Mouse (Mus musculus) adipocyte (in vitro differentiated cells): Measurements from ENCODE around the gene Tmem9.

Experiments
- DNase-seq: peaks from one replicate; pipeline ENCODE4 v3.0.0-alpha.2; 2016; ENCODE audit warnings: low spot score

Tmem9 gene

DNA sequence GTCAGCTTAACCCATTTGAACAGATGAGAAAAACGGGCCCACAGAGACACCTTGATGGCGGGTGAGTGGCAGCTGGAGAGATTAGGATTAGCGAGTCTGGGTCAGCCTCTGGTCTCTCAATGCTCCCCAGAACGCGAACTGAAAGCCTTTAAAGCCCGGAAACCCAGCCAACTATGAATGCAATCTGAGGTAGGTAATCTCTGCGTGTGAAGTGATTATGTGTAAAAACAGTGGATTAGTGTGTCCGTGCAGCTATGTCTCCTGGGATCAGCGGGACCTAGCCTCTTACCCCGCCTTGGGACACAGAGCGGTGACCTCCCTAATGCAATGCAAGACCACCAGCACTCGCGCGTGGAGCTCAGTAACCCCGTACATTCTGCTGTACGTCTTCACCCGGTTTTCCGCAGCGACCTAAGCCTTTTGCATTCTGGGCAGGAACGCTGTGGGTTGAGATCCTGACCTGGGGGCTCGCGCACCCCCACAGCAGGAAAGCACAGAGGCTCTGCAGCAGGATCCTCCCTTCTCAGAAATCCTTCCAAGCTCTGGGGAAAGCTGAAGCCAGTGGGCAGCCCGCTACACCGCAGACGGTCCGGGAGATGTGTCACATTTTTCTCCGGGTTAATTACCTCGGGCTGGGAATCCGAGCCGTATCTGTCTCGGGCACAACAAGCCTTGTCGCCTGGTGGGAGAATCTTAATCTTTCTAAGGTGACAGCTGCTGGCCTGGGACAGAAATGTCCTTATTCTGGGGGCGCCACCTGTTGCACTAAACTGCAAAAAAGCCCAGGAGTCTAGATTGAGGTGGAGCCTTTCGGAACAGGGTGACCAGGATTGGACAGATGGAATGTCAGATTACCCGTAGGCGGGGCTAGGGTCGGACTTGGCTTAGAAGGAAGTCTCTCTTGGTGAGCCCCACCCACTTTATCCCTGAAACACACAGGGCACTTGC is at the start of gene Tmem9:
Tmem9 (plus strand) TSS at position 940 of the 948 bp plus-strand sequence.
- peak; percentile 23 for DNase-seq

DNA sequence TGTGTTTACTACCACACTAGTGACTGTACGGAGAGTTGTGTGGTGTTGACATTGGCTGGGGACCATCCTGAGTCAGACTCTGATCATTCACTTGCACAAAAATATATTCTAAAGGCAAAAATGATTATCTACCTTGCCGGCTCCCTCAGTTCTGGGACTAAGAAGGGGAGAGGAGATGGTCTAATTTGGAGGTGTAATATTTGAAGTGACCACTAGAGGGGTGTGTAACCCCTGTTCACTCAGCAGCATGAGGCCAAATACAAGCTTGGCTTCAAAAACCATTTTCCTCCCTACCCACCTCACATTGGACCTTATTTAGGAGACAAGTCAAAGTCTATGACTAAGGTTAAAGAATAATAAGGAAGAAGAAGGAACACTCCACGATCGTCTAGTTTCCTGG is 49.5 kb upstream of the Tmem9 start:
- DNase-seq, result peak; percentile 61

DNA sequence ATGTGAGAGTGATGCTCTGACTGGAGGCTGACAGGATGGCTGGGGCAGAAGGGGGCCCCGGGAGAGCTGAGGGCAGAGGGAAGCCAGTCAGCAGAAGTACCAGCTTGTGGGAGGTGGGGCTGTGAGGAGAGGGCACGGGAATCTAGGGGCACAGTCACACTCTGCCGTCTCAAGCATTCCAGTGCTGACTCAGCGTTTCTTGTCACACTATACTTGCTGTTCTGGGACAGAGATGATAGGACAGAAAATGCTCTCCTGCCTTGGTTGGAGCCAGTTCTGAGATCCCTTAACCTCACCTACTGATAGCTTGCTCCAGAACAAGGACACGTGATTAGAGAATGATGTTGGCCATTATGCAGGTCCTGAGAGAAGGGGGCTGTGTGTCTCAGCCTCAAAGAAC is 44.8 kb upstream of the Tmem9 start:
- DNase-seq, result no peak

DNA sequence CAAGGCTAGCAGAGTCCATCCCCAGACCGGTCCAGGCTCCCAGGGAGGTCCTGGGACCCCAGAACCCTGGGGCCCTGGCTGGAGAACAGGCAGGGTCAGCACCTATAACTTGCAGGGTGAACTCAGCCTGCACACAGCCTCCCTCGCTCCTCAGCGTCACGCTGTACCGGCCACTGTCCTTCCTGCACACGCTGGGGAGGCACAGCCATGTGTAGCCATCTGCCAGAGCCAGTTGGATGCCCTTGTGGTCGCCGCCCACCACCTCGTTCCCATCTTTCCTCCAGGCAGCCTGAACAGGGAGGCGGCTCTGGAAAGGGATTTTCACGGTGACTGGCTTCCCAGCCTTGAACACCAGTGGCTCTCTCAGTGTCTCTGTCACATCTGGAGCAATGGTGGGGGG is 43.4 kb upstream of the Tmem9 start:
- DNase-seq, result no peak

DNA sequence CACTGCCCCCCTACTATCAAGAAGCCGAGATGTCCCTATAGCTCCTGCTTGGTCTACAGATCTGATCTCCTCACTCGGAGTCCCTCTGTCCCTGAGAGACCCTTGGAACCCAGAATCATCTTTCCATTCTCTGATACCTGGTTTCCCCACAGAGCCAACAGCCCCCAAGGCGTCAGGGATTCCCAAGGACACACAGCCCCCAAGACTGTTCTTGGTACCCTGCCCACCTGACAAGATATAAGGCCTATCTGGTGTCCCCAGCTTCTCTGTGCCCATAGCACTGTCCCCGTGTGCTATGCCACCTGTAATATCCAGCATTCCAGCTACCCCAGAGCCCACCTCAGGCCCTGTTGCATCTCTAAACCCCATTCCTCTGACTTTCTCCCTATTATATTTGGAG is 40.2 kb upstream of the Tmem9 start:
- DNase-seq, result no peak

DNA sequence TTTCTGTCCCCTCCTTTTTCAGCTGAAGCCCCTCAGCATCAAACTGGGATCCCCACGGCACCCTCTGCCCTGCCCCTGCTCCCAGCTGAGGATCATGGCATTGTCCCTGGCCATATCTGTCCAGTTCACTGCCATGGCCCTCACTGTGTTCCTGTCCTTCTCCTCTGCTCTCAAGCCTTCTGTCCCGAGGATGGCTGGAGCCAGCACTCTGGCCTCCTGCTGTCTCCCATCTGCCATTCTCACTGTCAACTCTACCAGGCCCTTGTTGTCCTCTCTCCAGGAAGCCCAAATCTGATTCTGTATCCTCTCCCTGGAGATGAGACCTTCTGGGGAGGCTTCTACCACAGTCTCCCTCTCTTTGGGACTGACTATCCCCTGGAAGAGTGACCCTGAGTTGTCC is 37.5 kb upstream of the Tmem9 start:
- no peak for DNase-seq

DNA sequence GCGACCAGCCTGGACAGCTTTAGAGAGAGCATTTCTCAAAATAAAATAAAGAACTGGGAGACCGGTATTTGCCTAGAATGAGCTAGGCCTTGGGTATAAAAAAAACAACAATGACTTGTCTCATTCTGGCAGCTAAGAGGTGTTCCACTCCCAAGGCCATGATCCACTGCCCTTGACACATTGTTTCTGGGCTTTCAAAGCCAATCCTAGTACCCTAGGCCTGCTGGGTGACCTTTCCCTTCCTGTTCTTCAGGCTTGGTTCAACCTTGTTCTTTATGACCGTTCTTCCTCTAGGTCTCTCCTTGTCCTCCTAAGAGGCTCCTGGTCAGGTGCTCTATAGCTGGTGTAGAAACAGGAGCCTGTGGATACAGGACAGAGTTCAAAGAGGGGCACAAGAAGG is 35.4 kb upstream of the Tmem9 start:
- no peak for DNase-seq

DNA sequence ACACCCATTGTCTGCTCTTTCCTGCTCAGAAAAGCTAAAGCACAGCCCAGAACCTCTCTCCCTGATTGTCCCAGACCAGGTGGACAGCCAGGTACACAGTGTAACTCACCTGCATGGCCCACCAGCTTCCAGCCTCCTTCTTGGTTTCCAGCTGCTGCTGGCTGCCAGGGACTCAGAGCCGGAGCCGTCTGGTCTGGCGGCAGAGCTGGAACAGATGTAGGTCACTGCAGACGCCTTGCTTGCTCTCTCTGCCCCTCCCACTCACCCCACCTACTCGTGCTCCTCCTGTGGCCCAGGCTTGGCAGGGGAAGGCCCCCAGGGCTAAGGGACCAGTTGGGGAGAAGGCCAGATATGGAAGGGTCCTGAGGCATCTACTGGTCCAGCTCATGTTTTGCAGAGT is 23.8 kb upstream of the Tmem9 start:
- no peak for DNase-seq

DNA sequence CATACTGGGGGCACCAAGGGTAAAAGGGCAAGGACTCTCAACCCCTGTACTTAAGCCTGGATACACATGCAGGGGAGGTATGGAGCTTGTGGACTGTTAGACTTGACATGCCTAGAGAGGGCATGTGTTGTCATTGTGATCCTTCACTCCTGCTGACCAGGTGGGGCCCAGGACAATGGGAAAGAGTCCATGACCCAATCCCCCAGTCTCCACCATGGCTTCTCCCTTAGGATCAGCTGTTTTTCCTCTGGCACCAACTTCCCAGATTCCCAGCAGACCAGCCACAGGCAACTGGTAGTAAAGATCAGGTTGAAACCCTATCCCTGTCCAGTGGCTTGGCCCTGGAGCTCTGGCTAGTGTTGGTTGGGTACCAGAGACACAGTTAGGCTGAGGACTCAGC is 18.1 kb upstream of the Tmem9 start:
- no peak for DNase-seq

DNA sequence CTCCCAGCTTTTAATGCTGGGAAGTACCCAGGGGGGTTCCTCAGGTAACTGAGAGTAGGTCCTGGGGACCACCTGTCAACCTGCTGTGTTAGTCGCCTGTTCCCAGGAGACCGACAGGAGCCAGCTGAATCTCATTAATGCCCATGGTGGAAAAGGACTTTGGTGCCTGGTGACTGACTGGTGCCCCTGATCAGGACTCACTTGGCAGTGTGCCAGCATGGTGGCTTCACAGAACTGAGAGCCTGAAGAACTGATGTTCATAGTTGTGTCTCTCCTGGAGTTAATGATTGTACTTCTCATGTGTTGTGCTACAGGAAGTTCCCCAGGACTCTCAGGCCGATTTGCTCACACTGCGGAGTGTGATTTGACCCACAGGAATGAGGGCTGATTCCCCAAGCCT is 14.5 kb upstream of the Tmem9 start:
- no peak for DNase-seq

DNA sequence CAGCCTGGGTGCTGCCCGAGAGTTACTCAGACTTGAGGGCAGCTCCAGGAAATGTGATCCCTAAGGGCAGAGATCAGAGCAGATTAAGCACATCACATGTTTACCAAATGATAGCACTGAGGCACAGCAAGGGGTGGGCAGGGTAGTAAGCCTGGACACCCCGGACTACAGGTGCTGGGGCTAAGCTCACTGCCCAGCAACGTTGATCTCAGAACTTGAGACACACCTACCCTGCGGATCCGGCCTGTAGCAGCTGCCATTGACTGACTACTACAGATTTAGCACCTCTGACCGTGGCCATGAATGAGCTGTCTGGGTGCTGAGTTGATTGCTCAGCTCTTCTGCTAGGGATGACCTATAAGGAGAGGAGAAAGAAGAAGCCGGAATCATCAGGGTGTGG is 10.4 kb upstream of the Tmem9 start:
- DNase-seq, result no peak

DNA sequence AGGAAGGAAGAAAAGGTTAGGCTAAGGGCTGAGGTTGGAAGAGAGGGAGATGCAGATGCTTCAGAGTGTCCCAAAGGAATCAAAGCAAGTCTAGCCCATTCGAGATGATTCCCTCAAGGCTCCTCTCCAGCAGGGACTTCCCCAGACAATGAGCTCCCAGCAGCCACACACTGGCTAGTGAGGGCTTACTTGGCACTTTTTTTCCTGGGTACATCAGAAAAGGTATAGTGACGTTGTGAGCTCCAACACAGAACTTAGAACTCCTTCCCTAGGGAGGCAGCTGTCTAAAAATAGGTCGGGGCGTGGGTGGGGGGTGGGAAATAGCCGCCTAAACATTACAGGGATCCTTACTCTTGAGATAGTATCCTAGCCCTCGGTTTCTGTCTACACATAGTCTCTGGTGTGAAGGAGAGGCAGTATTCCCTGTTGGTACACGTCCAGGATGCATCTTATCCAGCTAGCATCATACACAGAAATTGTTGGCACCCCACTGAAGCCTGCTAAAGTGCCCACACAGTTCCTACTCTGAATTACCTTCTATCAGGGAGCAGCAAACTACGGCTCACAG is 8.1 kb upstream of the Tmem9 start:
- DNase-seq, result no peak

DNA sequence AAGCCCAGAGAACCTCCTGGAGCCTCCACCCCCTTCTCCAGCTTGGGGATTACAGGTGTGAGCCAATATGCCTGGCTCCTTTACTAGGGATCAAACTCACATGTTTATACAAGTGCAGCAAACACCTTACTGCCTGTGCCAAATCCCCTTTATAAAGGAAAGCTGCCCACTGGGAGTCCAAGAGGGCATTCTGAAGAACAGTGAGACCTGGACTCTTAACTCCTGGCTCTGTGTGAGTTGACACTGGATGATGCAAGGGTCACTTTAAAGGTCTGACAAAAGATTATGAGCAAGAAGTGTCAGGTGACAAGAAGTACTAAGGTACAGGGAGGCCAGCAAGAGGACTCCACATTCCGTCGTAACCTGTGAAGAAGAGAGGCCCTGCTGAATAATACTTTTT is 6.5 kb upstream of the Tmem9 start:
- no peak for DNase-seq

DNA sequence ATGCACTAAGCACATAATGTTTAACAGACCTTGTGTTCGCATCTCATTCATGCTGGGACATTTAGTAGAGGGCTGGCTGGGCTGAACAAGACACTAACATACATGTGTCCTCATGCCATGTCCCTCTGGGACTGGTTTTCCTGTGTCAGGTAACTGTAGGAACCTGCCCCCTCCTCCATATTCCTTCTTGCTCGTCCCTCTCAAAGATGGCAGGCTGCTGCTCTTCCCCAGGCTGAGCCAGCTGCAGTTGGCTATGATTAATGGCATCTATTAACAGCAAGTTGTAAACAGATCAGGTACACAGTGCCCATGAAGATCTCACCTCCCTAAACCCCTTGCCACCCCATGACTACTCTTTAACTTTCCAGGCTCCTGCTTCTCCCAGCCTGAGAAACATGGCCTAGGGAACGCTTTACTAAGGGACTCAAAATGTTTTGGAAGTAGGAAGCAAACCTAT is 1.6 kb upstream of the Tmem9 start, which contains the start of gene Igfn1:
Igfn1 (minus strand) TSS at position 51 of the 457 bp plus-strand sequence.
- DNase-seq, result no peak

DNA sequence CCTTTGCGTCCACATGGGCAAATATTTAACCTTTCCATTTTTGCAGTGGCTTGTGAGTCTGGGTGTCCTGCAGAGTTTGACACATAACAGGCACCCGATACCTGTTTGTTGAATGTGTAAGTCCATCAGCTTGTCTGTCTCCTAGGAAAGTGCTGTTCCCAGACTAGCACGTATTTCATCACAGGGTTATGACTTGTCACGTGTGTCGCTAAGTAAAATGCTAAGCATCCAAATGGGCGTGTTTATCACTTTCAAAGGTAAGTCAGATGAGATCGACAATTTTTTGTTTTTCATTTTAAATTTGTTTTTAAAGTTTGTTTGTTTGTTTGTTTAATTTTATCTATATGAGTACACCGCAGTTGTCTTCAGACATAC is 196 bp downstream of the Tmem9 start:
- no peak for DNase-seq

DNA sequence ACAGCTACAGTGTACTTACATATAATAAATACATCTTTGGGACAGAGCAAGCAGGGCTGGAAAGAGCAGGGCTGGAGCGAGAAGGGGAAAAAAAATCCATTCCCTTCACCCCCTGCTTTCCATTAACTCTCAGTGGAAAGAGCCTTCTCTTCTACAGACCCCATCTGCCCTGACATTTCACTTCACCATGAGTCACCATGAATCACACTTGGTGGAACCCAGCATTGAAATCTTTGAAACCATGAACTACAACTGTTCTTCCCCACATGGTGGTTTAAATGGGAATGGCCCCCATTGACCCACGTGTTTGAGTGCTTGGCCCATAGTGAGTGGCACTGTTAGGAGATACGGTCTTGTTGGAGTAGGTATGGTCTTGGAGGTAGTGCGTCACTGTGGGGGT is 2.3 kb downstream of the Tmem9 start:
- DNase-seq, result no peak

DNA sequence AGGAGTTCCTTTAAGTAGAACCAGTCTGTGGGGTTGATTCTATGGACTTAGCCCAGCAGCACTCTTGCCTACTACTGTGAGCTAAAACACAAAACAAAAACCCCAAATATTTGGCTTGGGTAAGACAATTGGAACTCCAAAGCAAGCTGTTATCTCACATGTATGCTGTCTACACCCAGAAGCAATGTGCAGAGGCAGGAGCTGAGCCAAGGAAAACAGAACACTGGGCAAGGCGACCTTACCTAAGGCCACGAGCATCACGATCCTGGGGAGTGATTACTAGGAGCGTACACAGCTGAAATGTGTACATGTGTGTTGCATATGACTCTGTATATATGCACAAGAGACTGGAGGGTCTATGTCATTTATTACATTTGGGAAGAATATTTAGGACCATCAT is 5.6 kb downstream of the Tmem9 start:
- DNase-seq, result no peak

DNA sequence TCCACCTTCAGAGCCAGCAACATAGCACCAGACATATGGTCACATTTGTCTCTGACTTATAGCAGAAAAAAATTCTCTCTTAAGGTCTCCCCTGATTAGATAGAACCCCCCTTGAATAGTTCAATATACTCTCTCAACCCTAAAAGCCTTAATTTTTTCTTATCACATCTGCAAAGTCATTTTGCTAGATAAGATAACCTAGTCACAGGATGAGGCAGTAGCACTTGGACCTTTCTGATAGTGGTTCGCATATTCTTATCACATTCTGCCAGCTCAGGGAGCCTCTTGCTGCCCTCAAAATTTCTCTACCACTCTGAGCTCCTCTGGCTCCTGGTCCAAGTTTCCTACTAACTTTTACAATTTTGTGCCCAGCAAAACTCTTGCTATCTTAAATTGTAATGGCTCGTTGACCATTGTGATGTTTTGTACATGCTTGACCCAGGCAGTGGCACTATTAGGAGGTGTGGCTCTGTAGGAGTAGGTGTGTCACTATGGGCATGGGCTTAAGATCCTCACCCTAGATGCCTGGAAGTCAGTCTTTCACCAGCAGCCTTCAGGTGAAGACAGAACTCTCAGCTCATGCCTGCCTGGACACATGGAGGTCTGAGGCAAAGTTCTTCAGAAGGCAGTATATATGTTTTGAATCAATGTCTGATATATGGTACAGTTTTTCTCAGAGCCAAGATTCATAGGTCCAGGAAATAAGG is 7.0 kb downstream of the Tmem9 start:
- DNase-seq, result no peak

DNA sequence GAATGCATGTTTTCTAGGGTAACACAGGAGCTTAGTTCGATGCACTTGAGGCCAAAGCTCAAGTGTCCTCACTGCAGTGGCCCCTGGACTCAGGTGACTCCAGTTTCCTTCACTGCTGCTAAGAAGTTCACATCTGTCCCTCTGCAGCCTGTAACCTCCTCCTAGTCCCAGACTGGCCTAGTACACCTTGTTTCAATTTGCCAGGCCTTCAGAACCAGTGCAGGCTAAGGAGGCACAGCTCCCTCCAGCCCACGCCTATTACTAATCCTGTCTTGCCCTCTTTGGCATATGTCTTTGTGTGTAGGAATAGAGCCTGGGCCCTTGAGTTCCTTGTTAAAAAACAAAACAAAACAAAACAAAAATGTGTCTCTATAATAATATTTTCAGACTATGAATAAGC is 9.4 kb downstream of the Tmem9 start:
- no peak for DNase-seq

DNA sequence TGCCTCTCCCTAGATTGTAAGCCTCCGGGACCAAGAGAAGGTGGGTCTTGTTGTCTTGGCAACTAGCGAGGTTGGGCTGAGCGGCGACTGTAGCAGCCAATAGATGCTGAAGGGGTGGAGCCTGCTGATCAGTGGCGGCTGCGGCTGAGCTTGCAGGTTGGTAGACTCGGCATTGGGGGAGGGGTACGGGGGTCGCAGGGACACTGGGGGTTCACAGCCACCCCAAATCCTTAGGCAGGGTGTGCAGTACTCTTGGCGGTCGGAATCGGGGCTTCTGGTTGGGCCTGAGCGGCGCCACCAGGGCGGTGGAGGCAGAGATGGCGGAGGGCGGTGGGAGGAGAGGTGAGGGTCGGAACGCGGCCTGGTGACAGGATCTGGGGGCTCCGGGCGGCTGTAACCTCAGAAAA is 10.0 kb downstream of the Tmem9 start:
- DNase-seq, result peak; percentile 97

DNA sequence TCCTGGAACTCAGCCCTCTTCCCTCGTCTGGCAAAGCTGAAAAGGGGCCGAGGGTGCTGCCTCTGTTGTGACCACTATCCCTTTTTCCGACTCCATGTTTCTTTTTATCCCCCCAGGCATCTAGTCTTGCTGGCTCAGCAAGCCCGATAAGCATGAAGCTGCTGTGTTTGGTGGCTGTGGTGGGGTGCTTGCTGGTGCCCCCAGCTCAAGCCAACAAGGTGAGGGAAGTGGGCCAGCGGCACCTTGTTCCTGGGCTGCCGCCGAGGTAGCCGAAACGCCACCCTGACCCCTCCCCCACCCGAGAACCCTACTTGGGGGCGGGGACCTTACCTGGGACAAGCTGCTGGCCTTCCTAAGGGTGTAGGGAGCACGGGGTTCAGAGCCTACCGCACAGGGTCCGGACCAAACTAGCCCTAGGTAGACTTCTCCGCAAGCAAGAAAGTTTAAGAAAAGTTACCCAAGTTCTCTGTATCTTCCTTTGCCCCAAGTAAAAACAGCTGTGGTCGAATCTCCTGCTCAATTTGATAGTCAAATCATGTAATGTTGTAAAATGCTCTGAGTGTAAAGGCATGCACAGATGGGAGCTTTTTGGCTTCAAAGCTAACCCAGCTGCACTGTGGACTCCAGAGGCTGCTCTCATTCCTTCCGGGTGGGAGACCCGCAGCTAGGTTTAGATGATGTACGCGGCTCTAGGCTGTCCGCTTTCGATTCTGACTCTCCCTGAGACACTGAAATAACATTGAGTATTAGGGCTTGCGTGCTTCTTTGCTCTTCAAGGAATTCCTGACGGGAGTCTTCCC is 10.6 kb downstream of the Tmem9 start:
- DNase-seq, result no peak

DNA sequence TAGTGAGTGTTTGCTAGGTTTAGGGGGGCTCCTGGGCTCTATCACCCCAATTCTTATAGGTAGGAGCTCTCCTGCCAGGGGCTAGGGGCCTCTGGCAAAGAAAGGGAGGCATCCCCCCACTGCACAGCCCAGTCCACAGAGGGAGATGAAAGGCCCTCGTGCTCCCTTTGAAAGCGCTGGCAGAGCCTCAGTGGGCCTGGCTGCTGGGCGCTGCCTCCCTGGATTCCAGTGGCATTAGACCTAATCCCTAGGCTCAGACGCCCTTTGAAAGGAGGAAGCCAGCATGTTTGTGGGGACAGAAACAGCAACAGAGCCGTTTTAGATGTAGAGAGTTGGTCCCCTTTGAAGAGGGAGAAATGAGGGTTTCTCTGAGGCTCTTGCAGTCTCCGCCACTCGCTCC is 22.3 kb downstream of the Tmem9 start:
- DNase-seq, result no peak
